Mouse (Mus musculus) lung, adult 2 months (tissue): Measurements from ENCODE around the gene Arhgap31.

Experiments
- CTCF ChIP-seq: fragments of 200-500 bp; IDR thresholded peaks from 2 replicates; pipeline ENCODE4 v1.5.1; 2011; ENCODE audit warnings: mild to moderate bottlenecking, low read length, control low read depth; ENCODE audit not compliant: insufficient read depth
- POLR2A ChIP-seq: fragments of 200-500 bp; IDR thresholded peaks from 2 replicates; pipeline ENCODE4 v1.6.1; 2011; ENCODE audit warnings: low read depth, mild to moderate bottlenecking, control low read depth, low read length, borderline replicate concordance; ENCODE audit errors: extremely low read depth

- no peak for TF ChIP-seq POLR2A
- no peak for TF ChIP-seq CTCF
Measured at GRCm38 (mm10) chr16:38694906-38695540, 18.1 kb downstream of the Arhgap31 start.
